Mouse (Mus musculus): ENCODE results near the gene Cerkl. TPM values are rescaled to one million over a fixed set of nuclear protein-coding genes. Genes with fewer than 3 reads are reported as not detected.

Cerkl gene
- total and polyA plus RNA-seq, 2 experiments from 2014 or later: 2.1 to 2.5 TPM

- ATAC-seq (no peak), DNase-seq (ENCODE audit: low spot score) (no peak)
- Histone ChIP-seq H3K4me1 (ENCODE audit: insufficient read depth, low read length) (no peaks in the 10 kb centered on the region), H3K4me3 (ENCODE audit: low read length) (no peak overlapping the region), H3K4me2 (ENCODE audit: low read depth, low read length) (no peak overlapping the region), H3K27me3 (ENCODE audit: insufficient read depth, low read length) (no peaks in the 10 kb centered on the region), H3K36me3 (ENCODE audit: insufficient read depth, low read length) (no peaks in the 10 kb centered on the region), H3K9ac (replicated peaks; ENCODE audit: low read length) (no peak overlapping the region), H3K27ac (no peak overlapping the region), H3K9me3 (ENCODE audit: low read length) (no peaks in the 10 kb centered on the region)
- TF ChIP-seq CTCF (IDR thresholded peaks at IDR 0.05; ENCODE audit: low read depth): no peak
- 52% methylated on average over 6 of the region's 6 CpGs for WGBS
Observed at GRCm38 (mm10) chr2:79362029-79362428, 94.6 kb downstream of the Cerkl start.

DNA sequence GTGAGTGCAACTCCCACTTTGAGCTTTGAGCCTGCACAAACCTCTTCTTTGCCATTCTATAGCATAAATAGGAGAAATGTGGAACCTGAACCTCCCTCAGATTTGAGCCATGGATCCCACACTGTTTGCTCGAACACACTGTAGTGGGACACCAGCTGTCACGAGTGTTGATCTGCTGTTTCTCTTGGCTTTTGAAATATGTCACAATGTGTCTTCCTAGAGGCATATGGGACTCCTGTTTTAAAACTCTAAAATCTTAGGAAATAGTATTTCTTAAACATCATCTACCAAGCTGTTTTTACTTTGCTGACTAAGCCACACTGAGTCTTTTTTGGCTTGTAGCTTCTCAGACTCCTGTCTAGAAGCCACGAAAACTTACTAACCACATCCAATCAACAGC is 98.8 kb downstream of the Cerkl start:
- Histone ChIP-seq H3K27ac (no peak overlapping the region), H3K27me3 (ENCODE audit: insufficient read depth, low read length) (no peaks in the 10 kb centered on the region), H3K9ac (replicated peaks; ENCODE audit: low read length) (no peak overlapping the region), H3K36me3 (ENCODE audit: insufficient read depth, low read length) (no peaks in the 10 kb centered on the region), H3K9me3 (ENCODE audit: low read length) (no peaks in the 10 kb centered on the region), H3K4me3 (ENCODE audit: low read length) (no peak overlapping the region), H3K4me1 (ENCODE audit: insufficient read depth, low read length) (no peaks in the 10 kb centered on the region), H3K4me2 (ENCODE audit: low read depth, low read length) (no peak overlapping the region)
- WGBS: 81% methylated on average over 3 of the region's 3 CpGs
- DNase-seq (ENCODE audit: low spot score) (no peak), ATAC-seq (no peak)
- no peak for TF ChIP-seq CTCF (IDR thresholded peaks at IDR 0.05; ENCODE audit: low read depth)

DNA sequence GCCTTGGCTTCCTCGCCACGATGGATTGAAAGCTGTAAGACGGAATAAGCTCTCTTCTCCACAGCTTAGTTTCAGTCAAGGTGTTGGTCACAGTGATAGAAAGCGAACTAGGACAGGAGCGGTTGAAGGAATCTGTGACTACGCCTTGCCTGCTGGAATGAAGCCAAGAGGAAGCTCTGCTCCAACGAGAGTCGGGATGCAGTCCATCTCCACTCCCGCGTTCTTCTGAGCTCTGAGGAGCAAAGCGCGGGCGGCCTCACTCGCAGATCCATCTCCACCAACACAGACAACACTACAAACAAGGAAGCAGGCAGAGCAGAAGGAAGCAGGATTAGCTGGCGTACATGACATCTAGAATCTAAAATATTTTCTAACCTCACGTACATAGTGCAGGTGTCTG is 101.8 kb downstream of the Cerkl start:
- DNase-seq (ENCODE audit: low spot score): no peak
- H3K9me3 ChIP-seq (ENCODE audit: low read length): no peaks in the 10 kb centered on the region
- no peak overlapping the region for H3K4me3 ChIP-seq (ENCODE audit: low read length)

GRCm38 (mm10) chr2:79352100-79352802 is 104.3 kb downstream of the Cerkl start:
- Histone ChIP-seq H3K9me3 (ENCODE audit: low read length) (no peaks in the 10 kb centered on the region), H3K27me3 (ENCODE audit: insufficient read depth, low read length) (no peaks in the 10 kb centered on the region), H3K27ac (no peak overlapping the region), H3K4me1 (ENCODE audit: insufficient read depth, low read length) (no peaks in the 10 kb centered on the region), H3K4me3 (ENCODE audit: low read length) (no peak overlapping the region), H3K4me2 (ENCODE audit: low read depth, low read length) (no peak overlapping the region), H3K9ac (replicated peaks; ENCODE audit: low read length) (no peak overlapping the region), H3K36me3 (ENCODE audit: insufficient read depth, low read length) (no peaks in the 10 kb centered on the region)
- ATAC-seq: no peak
- 74% methylated on average over 4 of the region's 4 CpGs for WGBS
- DNase-seq (ENCODE audit: low spot score): no peak
- TF ChIP-seq CTCF (IDR thresholded peaks at IDR 0.05; ENCODE audit: low read depth): no peak

More for the DNA sequence above, 101.8 kb downstream of the Cerkl start:
- H3K4me2 ChIP-seq (ENCODE audit: low read depth, low read length): no peak overlapping the region
- no peak overlapping the region for H3K27ac ChIP-seq
- WGBS: 91% methylated on average over 16 of the region's 16 CpGs
- H3K4me1 ChIP-seq (ENCODE audit: insufficient read depth, low read length): no peaks in the 10 kb centered on the region
- no peak for TF ChIP-seq CTCF (IDR thresholded peaks at IDR 0.05; ENCODE audit: low read depth)
- ATAC-seq: no peak
- H3K36me3 ChIP-seq (ENCODE audit: insufficient read depth, low read length): no peaks in the 10 kb centered on the region
- no peaks in the 10 kb centered on the region for H3K27me3 ChIP-seq (ENCODE audit: insufficient read depth, low read length)
- no peak overlapping the region for H3K9ac ChIP-seq (replicated peaks; ENCODE audit: low read length)

- Histone ChIP-seq H3K4me2 (ENCODE audit: low read depth, low read length) (no peak overlapping the region), H3K4me3 (ENCODE audit: low read length) (no peak overlapping the region), H3K4me1 (ENCODE audit: insufficient read depth, low read length) (no peaks in the 10 kb centered on the region), H3K27me3 (ENCODE audit: insufficient read depth, low read length) (no peaks in the 10 kb centered on the region), H3K9me3 (ENCODE audit: low read length) (no peaks in the 10 kb centered on the region), H3K36me3 (ENCODE audit: insufficient read depth, low read length) (no peaks in the 10 kb centered on the region), H3K27ac (no peak overlapping the region), H3K9ac (replicated peaks; ENCODE audit: low read length) (no peak overlapping the region)
- peak; percentile 43; the same call in 1 of the 2 replicates for ATAC-seq
- WGBS: 54% methylated on average over 6 of the region's 6 CpGs
- no peak for TF ChIP-seq CTCF (IDR thresholded peaks at IDR 0.05; ENCODE audit: low read depth)
- peak; percentile 64 for DNase-seq (ENCODE audit: low spot score)
Observed at GRCm38 (mm10) chr2:79351179-79352099, 105.1 kb downstream of the Cerkl start.

DNA sequence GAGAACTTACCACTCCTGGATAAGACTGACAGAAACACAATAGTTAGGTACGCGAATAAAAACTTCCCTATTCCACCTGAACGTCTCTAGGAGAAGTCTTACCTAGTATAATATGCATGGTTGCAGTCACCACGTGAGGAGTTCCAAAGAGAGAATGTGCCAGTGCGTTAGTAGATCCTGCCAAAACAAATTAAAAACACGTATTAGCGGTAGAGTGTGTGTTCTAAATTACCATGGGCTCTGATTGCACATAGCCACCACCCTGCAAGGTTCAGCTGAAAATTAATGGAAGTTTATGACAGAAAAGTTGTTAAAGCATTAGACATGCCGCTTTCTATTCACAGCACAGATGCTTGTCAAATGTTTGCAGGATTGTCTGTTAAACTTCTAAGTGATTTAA is 113.5 kb downstream of the Cerkl start:
- no peak for TF ChIP-seq CTCF (IDR thresholded peaks at IDR 0.05; ENCODE audit: low read depth)
- Histone ChIP-seq H3K36me3 (ENCODE audit: insufficient read depth, low read length) (no peaks in the 10 kb centered on the region), H3K4me3 (ENCODE audit: low read length) (no peak overlapping the region), H3K4me1 (ENCODE audit: insufficient read depth, low read length) (no peaks in the 10 kb centered on the region), H3K9ac (replicated peaks; ENCODE audit: low read length) (no peak overlapping the region), H3K27me3 (ENCODE audit: insufficient read depth, low read length) (no peaks in the 10 kb centered on the region), H3K4me2 (ENCODE audit: low read depth, low read length) (no peak overlapping the region), H3K27ac (no peak overlapping the region), H3K9me3 (ENCODE audit: low read length) (no peaks in the 10 kb centered on the region)
- WGBS: 81% methylated on average over 8 of the region's 8 CpGs
- DNase-seq (ENCODE audit: low spot score) (no peak), ATAC-seq (no peak)
